Mouse (Mus musculus): ENCODE measurements at regions not wholly inside any gene's neighbourhood (a gene's known extent, or its start where the extent isn't known, plus 50 kb on each side); places are given as distances from the start of the nearest gene placed in this dataset.

DNA sequence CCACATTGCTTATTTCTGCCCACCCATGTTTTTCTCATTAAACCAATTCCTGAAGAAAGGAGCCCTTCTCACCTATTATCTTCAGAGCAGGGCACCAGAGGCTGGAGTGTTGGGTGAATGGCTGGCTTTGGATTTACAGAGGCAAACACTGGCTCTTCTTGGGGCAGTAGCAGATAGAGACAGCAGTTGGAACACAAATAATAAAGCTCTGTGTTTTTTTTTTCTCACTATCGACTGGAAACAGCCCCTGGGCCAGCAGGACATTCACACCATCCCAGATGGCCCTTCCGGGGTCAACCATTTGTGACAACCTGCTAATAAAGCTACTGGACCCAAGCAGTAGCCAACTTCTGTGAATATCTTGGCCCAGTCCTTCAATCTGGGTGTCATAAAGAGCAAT is 85.7 kb upstream of the Foxc1 start:
- WGBS: 54% methylated on average over 2 of the region's 2 CpGs
- H3K4me3 ChIP-seq (replicated peaks; ENCODE audit: extremely low read depth, low read depth, low read length): no peak overlapping the region
- H3K4me1 ChIP-seq (ENCODE audit: control insufficient read depth, insufficient read depth, low read length): no peaks in the 10 kb centered on the region
- DNase-seq: no peak
- TF ChIP-seq CTCF (IDR thresholded peaks at IDR 0.05; ENCODE audit: insufficient read depth, low read length): no peak
- TF ChIP-seq POLR2A (IDR thresholded peaks at IDR 0.05; ENCODE audit: borderline replicate concordance, extremely low read depth, low read depth, low read length): no peak

DNA sequence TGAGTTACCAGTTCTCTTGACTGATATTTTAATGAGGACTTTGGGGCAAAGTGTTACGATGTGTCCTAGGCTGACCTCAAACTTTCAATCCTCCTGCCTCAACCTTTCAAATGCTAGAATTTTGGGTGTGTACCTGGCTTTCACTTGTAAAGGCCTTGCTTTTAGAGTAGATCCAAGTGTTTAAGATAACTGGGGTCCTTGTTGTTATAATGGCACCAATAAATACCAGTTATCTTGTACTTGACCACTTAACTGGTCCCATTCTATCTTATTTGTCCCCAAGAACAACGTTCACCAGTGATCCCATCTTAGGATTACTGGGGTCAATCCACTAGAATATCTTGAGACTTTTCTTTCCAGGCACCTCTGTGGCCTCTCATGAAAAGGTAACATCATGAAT is 77.6 kb upstream of the Foxc1 start:
- Histone ChIP-seq H3K4me1 (ENCODE audit: control insufficient read depth, insufficient read depth, low read length) (no peaks in the 10 kb centered on the region), H3K4me3 (replicated peaks; ENCODE audit: extremely low read depth, low read depth, low read length) (no peak overlapping the region)
- WGBS: 80% methylated on average over 2 of the region's 2 CpGs
- DNase-seq: no peak
- TF ChIP-seq CTCF (IDR thresholded peaks at IDR 0.05; ENCODE audit: insufficient read depth, low read length): no peak
- TF ChIP-seq POLR2A (IDR thresholded peaks at IDR 0.05; ENCODE audit: borderline replicate concordance, extremely low read depth, low read depth, low read length): no peak

DNA sequence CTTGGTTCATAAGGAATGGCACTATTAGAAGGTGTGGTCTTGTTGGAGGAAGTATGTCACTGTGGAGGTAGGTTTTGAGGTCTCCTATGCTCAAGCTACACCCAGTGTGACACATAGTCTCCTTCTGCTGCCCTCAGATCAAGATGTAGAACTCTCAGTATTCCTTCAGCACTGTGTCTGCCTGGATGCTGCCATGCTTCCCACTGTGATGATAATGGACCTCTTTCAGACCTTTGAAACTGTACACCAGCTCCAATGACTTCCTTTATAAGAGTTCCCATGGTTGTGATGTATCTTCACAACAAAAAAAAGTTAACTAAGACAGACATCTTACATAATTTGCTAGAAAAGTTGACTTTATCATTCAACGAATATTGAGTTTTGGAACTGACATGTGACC is 60.2 kb upstream of the Foxc1 start:
- no peaks in the 10 kb centered on the region for H3K4me1 ChIP-seq (ENCODE audit: control insufficient read depth, insufficient read depth, low read length)
- no peak overlapping the region for H3K4me3 ChIP-seq (replicated peaks; ENCODE audit: extremely low read depth, low read depth, low read length)
- no peak for DNase-seq
- WGBS: 87% methylated on average over 1 of the region's 1 CpGs
- TF ChIP-seq POLR2A (IDR thresholded peaks at IDR 0.05; ENCODE audit: borderline replicate concordance, extremely low read depth, low read depth, low read length): no peak
- no peak for TF ChIP-seq CTCF (IDR thresholded peaks at IDR 0.05; ENCODE audit: insufficient read depth, low read length)

Measured in lung, adult 2 months (tissue).